Mouse (Mus musculus) heart, embryonic 10.5 days (tissue): ENCODE data around the gene Hist2h2ac. TPM values are rescaled to one million over a fixed set of nuclear protein-coding genes. Genes with fewer than 3 reads are reported as not detected.
"Not testable (repeated sequence)": the region's sequence is repeated elsewhere in the genome, so short reads cannot be mapped to it uniquely, and the experiment has no call there.

Experiments
- DNase-seq: peaks from one replicate; pipeline ENCODE4 v3.0.0-alpha.2; 2017; ENCODE audit warnings: low spot score
- H3K27ac ChIP-seq: fragments of 300-500 bp; sonication (generic); 2 replicates; pipeline ENCODE4 v1.5.1; 2016; ENCODE audit warnings: mild to moderate bottlenecking
- H3K27me3 ChIP-seq: fragments of 300-500 bp; sonication (generic); 2 replicates; pipeline ENCODE4 v1.6.1; 2016; ENCODE audit warnings: mild to moderate bottlenecking; ENCODE audit not compliant: poor library complexity, insufficient read depth, severe bottlenecking
- H3K36me3 ChIP-seq: fragments of 300-500 bp; sonication (generic); 2 replicates; pipeline ENCODE4 v1.6.1; 2016; ENCODE audit warnings: mild to moderate bottlenecking, moderate library complexity
- H3K4me1 ChIP-seq: fragments of 300-500 bp; sonication (generic); 2 replicates; pipeline ENCODE4 v1.6.1; 2016; ENCODE audit warnings: mild to moderate bottlenecking
- H3K4me3 ChIP-seq: fragments of 300-500 bp; sonication (generic); 2 replicates; pipeline ENCODE4 v1.5.1; 2016; ENCODE audit warnings: mild to moderate bottlenecking, moderate library complexity
- H3K9me3 ChIP-seq: fragments of 300-500 bp; sonication (generic); 2 replicates; pipeline ENCODE4 v1.6.1; 2016; ENCODE audit warnings: mild to moderate bottlenecking, moderate library complexity
- WGBS: fragments of 180-500 bp; shearing (Covaris S2); methylation state at CpG from one replicate; pipeline ENCODE4 v1.1.7; 2016; 5-methylcytosine and 5-hydroxymethylcytosine counted together
- polyA plus RNA-seq: library from polyadenylated mRNA; unstranded; fragments of >200 nt; fragmentation: Nextera tagmentation; extraction: Ambion mirVana; gene quantifications from 2 replicates; pipeline ENCODE4 v1.2.1, GENCODE M21; 2016

Hist2h2ac gene
- polyA plus RNA-seq, 1 experiment from 2014 or later = 8.2 TPM

DNA sequence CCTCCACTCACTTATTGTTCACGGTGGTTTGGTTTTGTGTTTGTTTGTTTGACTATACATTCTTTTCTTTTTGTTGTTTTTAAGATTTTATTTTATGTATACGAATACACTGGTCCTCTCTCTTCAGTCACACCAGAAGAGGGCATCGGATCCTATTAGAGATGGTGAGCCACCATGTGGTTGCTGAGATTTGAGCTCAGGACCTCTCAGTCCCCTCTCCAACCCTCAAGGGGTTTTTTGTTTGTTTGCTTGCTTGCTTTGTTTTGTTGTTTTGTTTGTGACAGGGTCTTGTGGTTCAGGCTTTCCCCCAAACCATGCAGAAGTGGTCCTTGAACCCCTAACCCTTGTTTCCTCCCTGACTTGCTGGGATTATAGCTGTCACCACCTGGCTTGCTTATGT lies 40.9 kb upstream of the Hist2h2ac start:
- no peaks in the 10 kb centered on the region for H3K9me3 ChIP-seq
- peaks cover 25% of the 10 kb centered on the region for H3K4me1 ChIP-seq
- H3K27me3 ChIP-seq = no peaks in the 10 kb centered on the region
- peak overlapping the region; percentile 97 for H3K27ac ChIP-seq
- peak overlapping the region; percentile 64; the same call in 1 of the 2 replicates for H3K4me3 ChIP-seq
- WGBS = 64% methylated on average over 3 of the region's 3 CpGs
- DNase-seq = no peak
- no peaks in the 10 kb centered on the region for H3K36me3 ChIP-seq

DNA sequence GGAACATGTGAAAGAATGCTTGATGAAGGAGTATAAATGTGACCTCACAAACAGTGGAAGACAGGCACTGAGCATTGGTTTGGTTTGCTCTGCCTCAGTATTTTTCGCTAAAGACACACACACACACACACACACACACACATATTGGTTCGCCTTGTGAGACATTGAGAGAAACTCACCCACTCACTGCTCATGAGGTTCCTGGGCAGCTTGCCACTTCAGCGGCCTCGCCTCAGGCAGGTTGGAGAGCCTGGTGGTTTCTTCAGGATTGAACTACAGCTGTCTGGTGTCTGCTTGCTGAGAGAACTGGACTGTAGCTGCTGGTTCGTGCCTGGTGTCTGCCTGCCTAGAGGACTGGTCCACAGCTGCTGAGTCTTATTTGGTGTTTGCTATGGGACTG lies 39.5 kb upstream of the Hist2h2ac start:
- H3K27ac ChIP-seq = no peak overlapping the region
- WGBS = 80% methylated on average over 5 of the region's 5 CpGs
- no peak for DNase-seq

DNA sequence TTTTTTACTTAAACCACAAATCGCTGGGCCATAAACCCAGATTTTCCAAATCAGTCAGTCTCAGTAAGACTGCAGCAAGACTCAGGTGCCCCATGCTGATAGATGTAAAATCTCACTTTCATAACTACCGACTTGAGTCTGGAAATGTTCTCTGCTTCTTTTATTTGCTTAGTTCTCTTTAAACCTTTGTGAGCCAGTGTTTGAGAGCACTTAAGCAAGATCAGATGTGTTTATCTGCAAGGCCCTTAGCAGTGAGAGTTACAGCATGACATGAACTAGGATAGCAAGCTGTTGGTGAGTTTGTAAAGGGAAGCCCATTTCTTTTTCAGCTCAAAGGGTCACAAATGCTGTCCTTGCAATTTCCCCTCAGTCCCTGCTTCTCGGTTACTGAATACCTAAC lies 36.5 kb upstream of the Hist2h2ac start:
- 72% methylated on average over 3 of the region's 3 CpGs for WGBS
- DNase-seq = no peak

More for the DNA sequence above, 39.5 kb upstream of the Hist2h2ac start:
- no peaks in the 10 kb centered on the region for H3K9me3 ChIP-seq
- H3K4me1 ChIP-seq = peaks cover 32% of the 10 kb centered on the region
- no peak overlapping the region for H3K4me3 ChIP-seq
- H3K27me3 ChIP-seq = no peaks in the 10 kb centered on the region
- no peaks in the 10 kb centered on the region for H3K36me3 ChIP-seq

DNA sequence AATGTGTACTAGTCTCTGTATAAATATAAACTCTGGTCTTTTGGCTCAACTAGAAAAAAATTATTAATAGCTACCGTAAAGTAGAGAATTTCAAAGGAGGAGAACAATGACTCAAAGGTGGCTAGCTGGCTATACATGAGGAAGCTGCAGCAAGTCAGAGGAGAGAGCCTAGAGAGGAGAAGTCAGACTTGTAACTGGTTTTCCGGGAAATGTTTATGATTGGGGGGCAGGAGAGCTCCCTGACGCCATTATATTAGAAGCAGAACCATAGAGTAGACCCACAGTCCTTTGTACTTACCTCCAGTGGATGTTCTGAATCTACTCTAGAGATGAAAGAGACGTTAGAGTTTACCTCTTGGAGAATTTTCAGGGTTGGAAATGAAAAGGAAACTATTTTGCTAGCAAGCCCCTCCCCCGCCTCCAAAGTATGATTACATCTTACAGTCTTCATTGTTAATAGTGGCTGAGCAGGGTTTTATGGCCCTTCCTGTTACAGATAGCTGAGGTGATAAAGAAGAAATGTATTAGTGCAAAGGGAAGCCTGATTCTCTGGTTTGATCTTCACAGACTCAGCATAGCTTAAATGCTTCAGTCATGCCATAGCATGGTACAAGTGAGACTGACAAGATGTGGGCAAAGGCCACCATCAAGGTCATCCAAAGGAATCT lies 35.4 kb upstream of the Hist2h2ac start:
- WGBS = 76% methylated on average over 5 of the region's 5 CpGs
- H3K4me3 ChIP-seq = no peak overlapping the region
- H3K9me3 ChIP-seq = no peaks in the 10 kb centered on the region
- H3K4me1 ChIP-seq = peaks cover 13% of the 10 kb centered on the region
- no peak for DNase-seq
- H3K27me3 ChIP-seq = no peaks in the 10 kb centered on the region
- no peaks in the 10 kb centered on the region for H3K36me3 ChIP-seq
- H3K27ac ChIP-seq = no peak overlapping the region

More for the DNA sequence above, 36.5 kb upstream of the Hist2h2ac start:
- no peaks in the 10 kb centered on the region for H3K9me3 ChIP-seq
- peaks cover 20% of the 10 kb centered on the region for H3K4me1 ChIP-seq
- no peak overlapping the region for H3K4me3 ChIP-seq
- no peaks in the 10 kb centered on the region for H3K36me3 ChIP-seq
- H3K27me3 ChIP-seq = no peaks in the 10 kb centered on the region
- H3K27ac ChIP-seq = no peak overlapping the region

DNA sequence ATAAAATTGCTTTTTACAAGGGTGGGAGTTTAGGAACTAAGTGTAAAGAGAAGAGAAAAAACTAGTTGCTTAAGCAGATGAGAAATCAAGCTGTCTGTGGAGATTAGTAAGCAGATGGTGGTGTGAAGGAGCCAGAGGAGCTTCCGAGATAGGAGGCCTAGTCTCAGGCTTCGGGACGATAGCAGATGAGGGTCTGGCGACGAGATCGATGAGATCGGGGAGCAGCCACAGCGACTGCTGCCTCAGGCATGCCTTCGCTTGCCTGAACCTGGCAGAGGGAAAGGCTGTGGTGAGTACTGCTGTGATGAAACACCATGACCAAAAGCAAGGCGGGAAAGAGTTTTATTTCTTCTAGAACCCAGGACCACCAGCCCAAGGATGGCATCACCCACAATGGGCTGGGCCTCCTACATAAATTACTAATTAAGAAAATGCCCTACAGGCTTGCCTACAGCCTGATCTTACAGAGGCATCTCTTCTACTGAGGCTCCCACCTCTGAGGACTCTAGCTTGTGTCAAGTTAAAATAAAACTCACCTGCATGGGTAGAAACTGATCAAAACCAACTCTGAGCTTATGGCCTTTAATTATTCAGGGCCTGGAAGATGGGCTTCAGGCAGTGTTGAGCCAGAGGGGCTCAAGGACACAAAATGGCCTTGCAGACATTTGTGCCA lies 34.1 kb upstream of the Hist2h2ac start:
- Histone ChIP-seq H3K4me1 (peaks cover 20% of the 10 kb centered on the region), H3K9me3 (no peaks in the 10 kb centered on the region), H3K4me3 (peak overlapping the region; percentile 17; the same call in 1 of the 2 replicates), H3K36me3 (no peaks in the 10 kb centered on the region), H3K27me3 (no peaks in the 10 kb centered on the region), H3K27ac (peak overlapping the region; percentile 69)
- WGBS = 25% methylated on average over 10 of the region's 10 CpGs
- DNase-seq = peak; percentile 88

DNA sequence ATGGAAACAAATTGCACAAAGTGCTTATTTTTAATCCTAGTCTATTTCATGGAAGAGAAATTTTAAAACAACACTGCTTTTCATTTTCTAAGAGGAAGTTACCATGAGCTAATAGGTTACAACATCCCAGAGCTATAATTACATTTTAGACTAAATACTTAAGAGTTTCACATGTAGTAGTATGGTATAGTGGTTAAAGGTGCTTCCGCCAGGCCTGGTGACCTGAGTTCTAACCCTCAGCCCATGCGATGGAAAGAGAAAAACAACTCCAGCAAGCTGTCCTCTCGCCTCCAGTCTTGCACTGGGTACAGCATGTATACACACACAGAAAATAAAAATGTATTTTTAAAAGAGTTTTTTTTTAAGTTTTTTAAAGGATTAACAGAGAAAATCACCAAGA lies 31.1 kb upstream of the Hist2h2ac start:
- H3K9me3 ChIP-seq = no peaks in the 10 kb centered on the region
- WGBS = 87% methylated on average over 3 of the region's 3 CpGs
- H3K4me1 ChIP-seq = peaks cover 40% of the 10 kb centered on the region
- no peak for DNase-seq
- no peak overlapping the region for H3K4me3 ChIP-seq
- H3K27ac ChIP-seq = no peak overlapping the region
- no peaks in the 10 kb centered on the region for H3K36me3 ChIP-seq
- no peaks in the 10 kb centered on the region for H3K27me3 ChIP-seq

DNA sequence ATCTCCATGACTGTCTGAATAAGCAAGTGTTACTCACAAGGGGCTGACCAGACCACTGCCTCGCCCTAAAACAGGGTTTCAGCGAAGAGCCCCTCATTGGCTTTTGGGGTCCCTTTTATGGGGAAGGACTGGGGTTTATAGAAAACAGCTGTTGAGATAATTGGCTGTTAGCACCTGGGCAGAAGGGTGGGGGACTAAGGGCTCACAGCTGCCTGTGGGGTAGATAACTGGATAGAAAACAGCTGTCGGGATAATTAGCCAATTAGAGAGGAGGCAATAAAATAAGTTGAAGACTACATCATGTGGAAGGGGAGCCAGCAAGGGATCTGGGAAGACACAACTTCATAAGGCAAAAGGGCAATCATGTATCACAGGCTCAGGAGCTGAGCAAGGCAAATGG lies 30.2 kb upstream of the Hist2h2ac start:
- WGBS = 71% methylated on average over 3 of the region's 3 CpGs
- Histone ChIP-seq H3K4me1 (peaks cover 34% of the 10 kb centered on the region), H3K27me3 (no peaks in the 10 kb centered on the region), H3K4me3 (no peak overlapping the region), H3K9me3 (no peaks in the 10 kb centered on the region), H3K36me3 (no peaks in the 10 kb centered on the region), H3K27ac (no peak overlapping the region)
- DNase-seq = no peak

DNA sequence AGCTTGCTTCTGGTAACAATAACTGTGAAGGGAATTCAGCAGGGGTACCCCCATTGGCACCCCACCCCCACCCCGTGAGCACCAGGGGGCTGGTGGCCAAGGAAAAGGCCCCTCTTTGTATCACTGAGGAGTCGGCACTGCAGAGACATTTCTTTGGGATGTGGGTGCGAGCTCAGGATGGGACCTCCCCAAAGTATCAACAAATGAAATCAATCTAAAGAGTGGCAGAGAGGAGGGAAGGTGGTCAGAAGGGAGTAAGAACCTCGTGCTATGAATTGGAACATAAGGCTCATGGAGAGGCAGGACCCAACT lies 28.3 kb upstream of the Hist2h2ac start:
- Histone ChIP-seq H3K4me1 (peaks cover 34% of the 10 kb centered on the region), H3K9me3 (no peaks in the 10 kb centered on the region), H3K4me3 (peak overlapping the region; percentile 59; the same call in 1 of the 2 replicates), H3K36me3 (no peaks in the 10 kb centered on the region), H3K27me3 (no peaks in the 10 kb centered on the region), H3K27ac (peak overlapping the region; percentile 64)
- DNase-seq = no peak
- WGBS = 45% methylated on average over 4 of the region's 4 CpGs

DNA sequence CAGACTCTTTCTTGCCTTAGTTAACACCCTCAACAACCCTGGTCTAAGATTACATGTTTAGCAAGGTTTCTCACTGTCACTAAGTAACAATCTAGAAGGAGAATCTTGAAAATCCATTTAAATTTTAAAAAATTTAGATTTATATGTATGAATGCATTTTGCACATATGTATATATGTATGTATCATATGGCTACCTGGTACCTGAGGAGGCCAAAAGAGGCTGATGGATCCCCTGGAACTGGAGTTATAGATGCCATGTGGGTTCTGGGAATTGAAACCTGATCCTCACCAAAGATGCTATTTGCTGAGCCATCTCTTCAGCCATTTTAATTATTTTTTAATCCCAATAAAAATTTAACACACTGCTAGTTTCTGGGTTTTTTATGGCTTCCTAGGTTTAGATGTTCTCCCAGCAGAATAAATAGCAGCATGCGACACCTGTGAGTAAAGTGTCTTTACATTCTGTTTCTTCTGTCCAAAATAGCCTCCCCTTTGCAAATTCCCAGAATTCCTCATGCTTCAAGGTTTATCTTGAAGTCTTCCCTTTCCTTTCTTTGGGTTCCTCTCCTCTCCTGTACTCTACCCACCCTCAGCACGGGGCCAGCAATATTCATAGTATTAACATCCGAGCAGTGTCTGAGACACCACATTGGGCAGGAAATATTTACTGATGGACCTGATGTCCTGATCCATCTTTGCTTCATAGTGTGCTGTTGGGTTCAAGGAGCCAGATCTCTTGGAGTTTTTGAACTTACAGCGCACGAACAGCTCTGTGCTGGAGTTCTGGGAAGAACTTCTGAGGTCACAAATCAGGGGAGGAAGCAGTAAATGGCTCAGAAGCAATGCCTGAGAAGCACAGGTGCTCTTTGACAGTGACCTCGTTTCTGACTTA lies 27.7 kb upstream of the Hist2h2ac start:
- DNase-seq = no peak
- WGBS = 40% methylated on average over 6 of the region's 6 CpGs

DNA sequence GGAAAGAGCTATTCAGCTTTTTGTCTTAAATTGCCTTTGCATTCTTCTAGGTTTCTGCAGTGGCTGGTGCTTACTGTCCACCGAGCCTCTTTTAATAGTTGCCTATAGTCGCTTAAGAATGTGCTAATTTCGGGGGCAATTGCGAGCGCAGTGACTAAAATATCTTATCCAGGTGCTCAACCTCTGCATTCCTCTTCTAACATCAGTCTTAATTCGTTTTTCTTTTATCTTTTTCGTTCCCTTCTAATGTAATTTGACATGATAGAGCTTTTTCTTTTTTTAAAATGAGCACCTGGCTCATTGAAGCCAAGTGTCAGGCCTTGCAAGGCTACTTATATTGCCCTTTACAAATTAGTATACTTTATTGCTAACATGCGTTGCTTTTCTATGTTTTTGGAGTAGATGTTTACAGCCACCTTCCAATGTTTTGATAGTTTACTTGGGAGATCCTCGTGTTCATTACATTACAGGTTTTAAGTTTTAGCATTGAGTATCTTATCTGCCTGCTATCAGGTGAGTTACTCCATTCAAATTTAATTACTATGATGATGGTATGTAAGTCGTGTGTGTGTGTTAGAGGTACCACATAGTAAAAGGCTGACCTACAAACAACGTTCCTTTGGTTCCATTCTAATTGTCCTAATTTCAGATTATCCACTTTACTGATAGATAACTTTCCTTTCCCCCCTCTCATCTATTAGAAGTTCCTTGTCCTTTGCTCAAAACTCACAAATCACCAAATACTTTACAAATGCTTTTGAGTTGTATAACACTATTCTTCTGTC lies 26.9 kb upstream of the Hist2h2ac start:
- Histone ChIP-seq H3K36me3 (no peaks in the 10 kb centered on the region), H3K27me3 (no peaks in the 10 kb centered on the region), H3K27ac (peak overlapping the region; percentile 87), H3K4me3 (peak overlapping the region; percentile 59), H3K4me1 (peaks cover 39% of the 10 kb centered on the region), H3K9me3 (no peaks in the 10 kb centered on the region)
- 5% methylated on average over 11 of the region's 11 CpGs for WGBS
- no peak for DNase-seq

More for the DNA sequence above, 27.7 kb upstream of the Hist2h2ac start:
- no peaks in the 10 kb centered on the region for H3K9me3 ChIP-seq
- no peaks in the 10 kb centered on the region for H3K36me3 ChIP-seq
- H3K27me3 ChIP-seq = no peaks in the 10 kb centered on the region
- H3K4me1 ChIP-seq = peaks cover 39% of the 10 kb centered on the region
- H3K27ac ChIP-seq = peak overlapping the region; percentile 87
- H3K4me3 ChIP-seq = peak overlapping the region; percentile 59

DNA sequence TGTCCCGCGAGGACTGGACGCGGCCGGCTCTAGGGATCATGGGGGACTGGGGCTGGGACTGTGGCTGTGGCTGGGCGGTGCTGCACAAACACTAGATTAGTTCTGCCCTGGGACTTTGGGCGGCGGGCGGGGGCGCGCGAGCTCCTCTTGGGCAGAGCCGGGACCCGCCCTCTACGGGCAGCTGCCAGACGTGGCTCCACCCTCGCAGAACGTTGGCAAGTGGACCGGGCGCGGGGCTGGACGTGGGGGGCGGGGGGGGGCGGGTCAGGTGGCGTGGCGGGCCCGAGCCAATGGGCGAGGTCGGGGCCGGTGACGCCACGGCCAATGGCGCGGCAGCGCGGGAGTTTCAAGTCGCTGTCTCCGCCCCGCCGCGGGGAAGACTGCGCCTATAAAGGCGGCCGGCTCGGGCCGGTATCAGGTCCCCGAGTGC lies 25.8 kb upstream of the Hist2h2ac start, which contains the start of gene Hist2h3c1:
Gene Hist2h3c1, plus strand, starts transcription at position 259 of the 430 bp plus-strand sequence.
- H3K36me3 ChIP-seq, H3K27me3 ChIP-seq, DNase-seq, H3K9me3 ChIP-seq: not testable (repeated sequence)
- Histone ChIP-seq H3K27ac (peak within 1 kb of the TSS; percentile 87), H3K4me3 (peak within 1 kb of the TSS; percentile 59), H3K4me1 (peaks cover 39% of the 10 kb centered on the region)
- WGBS = 0% methylated on average over 10 of the region's 47 CpGs

DNA sequence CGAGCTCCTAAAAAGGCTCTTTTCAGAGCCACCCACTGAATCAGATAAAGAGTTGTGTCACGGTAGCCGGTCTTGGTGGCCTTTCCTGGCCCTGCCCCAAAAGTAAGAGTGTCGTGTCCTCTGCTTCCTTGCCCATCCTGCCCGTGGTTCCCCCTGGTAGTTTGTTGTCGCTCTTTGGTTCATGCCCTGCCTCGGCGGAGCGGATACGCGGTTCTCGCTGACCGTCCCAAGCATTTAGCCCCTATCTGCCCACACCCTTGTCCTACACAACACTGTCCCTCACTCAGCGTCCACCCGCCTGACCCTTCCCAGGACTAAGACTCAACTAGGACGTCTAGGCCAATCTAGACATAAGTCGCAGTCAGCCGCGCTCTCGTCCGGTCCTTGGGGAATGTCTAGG lies 25.3 kb upstream of the Hist2h2ac start:
- H3K9me3 ChIP-seq, H3K36me3 ChIP-seq, H3K27me3 ChIP-seq, DNase-seq: not testable (repeated sequence)
- H3K4me1 ChIP-seq = peaks cover 39% of the 10 kb centered on the region
- under 1% methylated on average over 10 of the region's 21 CpGs for WGBS
- peak overlapping the region; percentile 35; the same call in 1 of the 2 replicates for H3K4me3 ChIP-seq
- H3K27ac ChIP-seq = peak overlapping the region; percentile 72; the same call in 1 of the 2 replicates
